Mouse (Mus musculus): ENCODE data around the gene Ldlrad3.

DNA sequence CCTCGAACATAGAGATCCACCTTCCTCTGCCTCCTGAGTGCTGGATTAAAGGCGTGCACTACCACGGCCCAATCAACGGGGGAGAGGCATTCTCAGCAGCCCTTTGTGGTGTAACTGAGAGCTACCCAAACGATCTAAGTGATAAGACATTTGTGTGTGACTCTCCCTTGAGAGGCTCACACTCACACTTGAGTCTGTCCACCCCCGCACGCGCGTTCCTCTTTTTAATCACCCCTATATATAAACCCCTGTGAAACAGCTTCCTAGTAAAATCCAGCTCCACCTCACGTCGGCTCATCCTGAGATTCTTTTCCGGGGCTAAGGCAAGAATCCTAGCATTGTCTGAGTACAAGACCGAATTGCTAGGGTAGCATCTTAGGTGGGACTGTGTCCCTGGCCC is 277.4 kb downstream of the Ldlrad3 start:
- 0 out of 2 replicates have a peak, but pooled peaks have one; percentile 10 for TF ChIP-seq ETS1 (IDR thresholded peaks at IDR 0.05; ENCODE audit: low read depth, low read length)
- TF ChIP-seq TAL1 (IDR thresholded peaks at IDR 0.05; ENCODE audit: low read length) = no peak
- TF ChIP-seq POLR2A (IDR thresholded peaks at IDR 0.05; ENCODE audit: control insufficient read depth in 1 of 2, insufficient read depth in 1 of 2, low read depth in 1 of 2, low read length in 2 of 2, poor library complexity in 1 of 2) = no peak
- TF ChIP-seq GATA1 (IDR thresholded peaks at IDR 0.05; ENCODE audit: low read depth, low read length) = peak; percentile 38; the same call in 1 of the 2 replicates
- TF ChIP-seq CTCF (IDR thresholded peaks at IDR 0.05 in 2 of 3, conservative IDR thresholded peaks at IDR 0.05 in 1 of 3; ENCODE audit: control insufficient read depth in 1 of 3, insufficient read depth in 1 of 3, low read depth in 2 of 3, low read length in 3 of 3, poor library complexity in 1 of 3, severe bottlenecking in 1 of 3) = no peak
- TF ChIP-seq ZKSCAN1 (IDR thresholded peaks at IDR 0.05; ENCODE audit: low read depth, low read length) = no peak
- TF ChIP-seq TCF12 (IDR thresholded peaks at IDR 0.05; ENCODE audit: low read depth, low read length) = no peak
- TF ChIP-seq HCFC1 (IDR thresholded peaks at IDR 0.05; ENCODE audit: low read depth, low read length) = no peak
- peak in 1 of 2 experiments; percentile 10; a peak in 2 of 4 replicates for TF ChIP-seq EP300 (IDR thresholded peaks at IDR 0.05; ENCODE audit: low read depth in 1 of 2, low read length in 2 of 2)
- no peak for TF ChIP-seq MAFK (IDR thresholded peaks at IDR 0.05; ENCODE audit: borderline replicate concordance, low read depth, low read length)
- TF ChIP-seq CHD2 (IDR thresholded peaks at IDR 0.05; ENCODE audit: low read length) = no peak
- no peak for TF ChIP-seq ZC3H11A (IDR thresholded peaks at IDR 0.05; ENCODE audit: low read depth, low read length)
- no peak for TF ChIP-seq SIN3A (IDR thresholded peaks at IDR 0.05; ENCODE audit: low read length)
